Mouse (Mus musculus): ENCODE measurements around the gene Mt4. TPM values are rescaled to one million over a fixed set of nuclear protein-coding genes. Genes with fewer than 3 reads are reported as not detected.

Gene Mt4
- polyA plus RNA-seq (2015; fragmentation: Nextera tagmentation; extraction: Ambion mirVana): 0.78 and 0.98 TPM in 2 replicates

- H3K4me2 ChIP-seq: no peak within 1 kb of the TSS
- H3K4me3 ChIP-seq (replicated peaks): no peak within 1 kb of the TSS
- peaks cover 33% of the 10 kb centered on the region for H3K27me3 ChIP-seq
- H3K36me3 ChIP-seq: no peaks in the 10 kb centered on the region
- no peak for DNase-seq
- peak; percentile 57; the same call in 1 of the 2 replicates for ATAC-seq (ENCODE audit: low read depth)
- H3K27ac ChIP-seq: no peak within 1 kb of the TSS
- H3K9ac ChIP-seq: no peak within 1 kb of the TSS
- H3K9me3 ChIP-seq (replicated peaks): no peaks in the 10 kb centered on the region
- peaks cover 12% of the 10 kb centered on the region for H3K4me1 ChIP-seq (replicated peaks)
- WGBS (ENCODE audit: insufficient replicate concordance): 45% methylated on average over 6 of the region's 6 CpGs
Measured at GRCm38 (mm10) chr8:94136933-94137332, at the start of gene Mt4. Mt4 (plus strand) TSS chr8:94137197.

GRCm38 (mm10) chr8:94087964-94088363 lies 49.0 kb upstream of the Mt4 start:
- Histone ChIP-seq H3K4me3 (replicated peaks) (no peak overlapping the region), H3K9me3 (replicated peaks) (no peaks in the 10 kb centered on the region), H3K4me2 (no peak overlapping the region), H3K36me3 (no peaks in the 10 kb centered on the region), H3K4me1 (replicated peaks) (0 out of 2 replicates have a peak, but pooled peaks cover 5% of the 10 kb centered on the region), H3K9ac (no peak overlapping the region), H3K27me3 (no peaks in the 10 kb centered on the region), H3K27ac (no peak overlapping the region)
- 77% methylated on average over 9 of the region's 9 CpGs for WGBS (ENCODE audit: insufficient replicate concordance)
- no peak for ATAC-seq (ENCODE audit: low read depth)
- DNase-seq: no peak

GRCm38 (mm10) chr8:94089715-94090114 lies 47.3 kb upstream of the Mt4 start:
- ATAC-seq (ENCODE audit: low read depth) (no peak), DNase-seq (no peak)
- H3K36me3 ChIP-seq: no peaks in the 10 kb centered on the region
- no peaks in the 10 kb centered on the region for H3K4me1 ChIP-seq (replicated peaks)
- 59% methylated on average over 6 of the region's 6 CpGs for WGBS (ENCODE audit: insufficient replicate concordance)
- no peaks in the 10 kb centered on the region for H3K9me3 ChIP-seq (replicated peaks)
- H3K9ac ChIP-seq: no peak overlapping the region
- no peak overlapping the region for H3K4me3 ChIP-seq (replicated peaks)
- H3K27ac ChIP-seq: no peak overlapping the region
- H3K4me2 ChIP-seq: no peak overlapping the region
- H3K27me3 ChIP-seq: no peaks in the 10 kb centered on the region

GRCm38 (mm10) chr8:94092848-94093247 lies 44.1 kb upstream of the Mt4 start:
- ATAC-seq (ENCODE audit: low read depth): no peak
- no peak overlapping the region for H3K4me2 ChIP-seq
- no peak overlapping the region for H3K9ac ChIP-seq
- H3K27me3 ChIP-seq: no peaks in the 10 kb centered on the region
- H3K4me1 ChIP-seq (replicated peaks): peaks cover 6% of the 10 kb centered on the region
- WGBS (ENCODE audit: insufficient replicate concordance): 77% methylated on average over 9 of the region's 9 CpGs
- H3K36me3 ChIP-seq: no peaks in the 10 kb centered on the region
- no peaks in the 10 kb centered on the region for H3K9me3 ChIP-seq (replicated peaks)
- H3K27ac ChIP-seq: no peak overlapping the region
- DNase-seq: no peak
- H3K4me3 ChIP-seq (replicated peaks): no peak overlapping the region

GRCm38 (mm10) chr8:94094281-94094680 lies 42.7 kb upstream of the Mt4 start:
- Histone ChIP-seq H3K27me3 (no peaks in the 10 kb centered on the region), H3K4me2 (no peak overlapping the region), H3K27ac (no peak overlapping the region), H3K9me3 (replicated peaks) (no peaks in the 10 kb centered on the region), H3K36me3 (no peaks in the 10 kb centered on the region), H3K4me1 (replicated peaks) (peaks cover 13% of the 10 kb centered on the region), H3K9ac (no peak overlapping the region), H3K4me3 (replicated peaks) (no peak overlapping the region)
- WGBS (ENCODE audit: insufficient replicate concordance): 74% methylated on average over 6 of the region's 6 CpGs
- DNase-seq (no peak), ATAC-seq (ENCODE audit: low read depth) (no peak)

- Histone ChIP-seq H3K27ac (peak within 1 kb of the TSS; percentile 95), H3K36me3 (no peaks in the 10 kb centered on the region), H3K9me3 (replicated peaks) (no peaks in the 10 kb centered on the region), H3K4me2 (peak within 1 kb of the TSS; percentile 74), H3K27me3 (peaks cover 35% of the 10 kb centered on the region), H3K9ac (peak within 1 kb of the TSS; percentile 76), H3K4me3 (replicated peaks) (peak within 1 kb of the TSS; percentile 70), H3K4me1 (replicated peaks) (peaks cover 13% of the 10 kb centered on the region)
- DNase-seq (peak; percentile 97), ATAC-seq (ENCODE audit: low read depth) (peak; percentile 99)
- WGBS (ENCODE audit: insufficient replicate concordance): 2% methylated on average over 61 of the region's 61 CpGs
Measured at GRCm38 (mm10) chr8:94098081-94098974, 38.7 kb upstream of the Mt4 start, which contains the start of gene Bbs2. Bbs2 (minus strand) TSS chr8:94098928.

- Histone ChIP-seq H3K4me2 (peak overlapping the region; percentile 74), H3K27ac (peak overlapping the region; percentile 95), H3K4me3 (replicated peaks) (peak overlapping the region; percentile 70), H3K9me3 (replicated peaks) (no peaks in the 10 kb centered on the region), H3K4me1 (replicated peaks) (peaks cover 13% of the 10 kb centered on the region), H3K36me3 (no peaks in the 10 kb centered on the region), H3K27me3 (peaks cover 40% of the 10 kb centered on the region), H3K9ac (peak overlapping the region; percentile 76)
- no peak for DNase-seq
- ATAC-seq (ENCODE audit: low read depth): no peak
- WGBS (ENCODE audit: insufficient replicate concordance): 50% methylated on average over 4 of the region's 4 CpGs
Measured at GRCm38 (mm10) chr8:94098996-94099395, 38.0 kb upstream of the Mt4 start.

GRCm38 (mm10) chr8:94104146-94104545 lies 32.9 kb upstream of the Mt4 start:
- DNase-seq: no peak
- no peak for ATAC-seq (ENCODE audit: low read depth)
- no peaks in the 10 kb centered on the region for H3K9me3 ChIP-seq (replicated peaks)

GRCm38 (mm10) chr8:94107871-94108270 lies 29.1 kb upstream of the Mt4 start:
- H3K9me3 ChIP-seq (replicated peaks): no peaks in the 10 kb centered on the region
- H3K36me3 ChIP-seq: no peaks in the 10 kb centered on the region
- H3K27ac ChIP-seq: peak overlapping the region; percentile 62
- DNase-seq (no peak), ATAC-seq (ENCODE audit: low read depth) (no peak)
- H3K4me3 ChIP-seq (replicated peaks): no peak overlapping the region
- no peak overlapping the region for H3K9ac ChIP-seq
- peaks cover 10% of the 10 kb centered on the region for H3K27me3 ChIP-seq
- H3K4me1 ChIP-seq (replicated peaks): peaks cover 61% of the 10 kb centered on the region
- H3K4me2 ChIP-seq: no peak overlapping the region
- 65% methylated on average over 3 of the region's 3 CpGs for WGBS (ENCODE audit: insufficient replicate concordance)

More at GRCm38 (mm10) chr8:94104146-94104545, 32.9 kb upstream of the Mt4 start:
- Histone ChIP-seq H3K36me3 (no peaks in the 10 kb centered on the region), H3K27ac (no peak overlapping the region), H3K4me3 (replicated peaks) (no peak overlapping the region), H3K4me2 (no peak overlapping the region), H3K4me1 (replicated peaks) (peaks cover 26% of the 10 kb centered on the region), H3K27me3 (peaks cover 40% of the 10 kb centered on the region), H3K9ac (no peak overlapping the region)
- WGBS (ENCODE audit: insufficient replicate concordance): 52% methylated on average over 5 of the region's 5 CpGs

GRCm38 (mm10) chr8:94109396-94109795 lies 27.6 kb upstream of the Mt4 start:
- DNase-seq: peak; percentile 74
- peak; percentile 98 for ATAC-seq (ENCODE audit: low read depth)
- H3K36me3 ChIP-seq: no peaks in the 10 kb centered on the region
- peak overlapping the region; percentile 46 for H3K4me2 ChIP-seq
- peak overlapping the region; percentile 94 for H3K27ac ChIP-seq
- 36% methylated on average over 6 of the region's 6 CpGs for WGBS (ENCODE audit: insufficient replicate concordance)
- no peaks in the 10 kb centered on the region for H3K27me3 ChIP-seq
- H3K4me3 ChIP-seq (replicated peaks): no peak overlapping the region
- H3K9ac ChIP-seq: peak overlapping the region; percentile 56; the same call in 1 of the 2 replicates
- H3K4me1 ChIP-seq (replicated peaks): peaks cover 70% of the 10 kb centered on the region
- no peaks in the 10 kb centered on the region for H3K9me3 ChIP-seq (replicated peaks)

- Histone ChIP-seq H3K4me2 (peak overlapping the region; percentile 46), H3K27me3 (no peaks in the 10 kb centered on the region), H3K4me1 (replicated peaks) (peaks cover 70% of the 10 kb centered on the region), H3K27ac (peak overlapping the region; percentile 94), H3K9ac (peak overlapping the region; percentile 56; the same call in 1 of the 2 replicates), H3K4me3 (replicated peaks) (no peak overlapping the region), H3K9me3 (replicated peaks) (no peaks in the 10 kb centered on the region), H3K36me3 (no peaks in the 10 kb centered on the region)
- ATAC-seq (ENCODE audit: low read depth): peak; percentile 19; the same call in 1 of the 2 replicates
- DNase-seq: no peak
- WGBS (ENCODE audit: insufficient replicate concordance): 68% methylated on average over 5 of the region's 5 CpGs
Measured at GRCm38 (mm10) chr8:94109835-94110234, 27.2 kb upstream of the Mt4 start.

Data from liver, embryonic 13.5 days (tissue).